Mouse (Mus musculus) right cerebral cortex, postnatal 4 days (tissue): ENCODE measurements around the gene Dtd2.

ENCODE experiments used
- DNase-seq: peaks from one replicate; pipeline ENCODE4 v3.0.0-alpha.2; 2022

The Dtd2 gene

GRCm38 (mm10) chr12:51983625-51984024 is 22.7 kb downstream of the Dtd2 start:
- DNase-seq = no peak

- no peak for DNase-seq
These were observed 29.8 kb downstream of the Dtd2 start for GRCm38 (mm10) chr12:51976531-51976930.

GRCm38 (mm10) chr12:51974381-51974780 is 31.9 kb downstream of the Dtd2 start:
- no peak for DNase-seq

- DNase-seq = no peak
These were observed 33.8 kb downstream of the Dtd2 start for GRCm38 (mm10) chr12:51972269-51973065.

- DNase-seq = peak; percentile 87
These were observed 35.1 kb downstream of the Dtd2 start, which contains the start of gene Heatr5a for GRCm38 (mm10) chr12:51971070-51971664. TSS of gene Heatr5a (minus strand) at chr12:51971321.

- DNase-seq = no peak
These were observed 35.8 kb downstream of the Dtd2 start for GRCm38 (mm10) chr12:51970352-51971069.

GRCm38 (mm10) chr12:51969876-51970275 is 36.4 kb downstream of the Dtd2 start:
- DNase-seq = no peak

GRCm38 (mm10) chr12:51969092-51969491 is 37.2 kb downstream of the Dtd2 start:
- no peak for DNase-seq

GRCm38 (mm10) chr12:51967915-51968595 is 38.2 kb downstream of the Dtd2 start:
- no peak for DNase-seq

- no peak for DNase-seq
These were observed 48.7 kb downstream of the Dtd2 start for GRCm38 (mm10) chr12:51957626-51958025.

- DNase-seq = no peak
These were observed 54.0 kb downstream of the Dtd2 start for GRCm38 (mm10) chr12:51952309-51952708.

- DNase-seq = no peak
These were observed 58.8 kb downstream of the Dtd2 start for GRCm38 (mm10) chr12:51947498-51947945.

GRCm38 (mm10) chr12:51945331-51945730 is 61.0 kb downstream of the Dtd2 start:
- no peak for DNase-seq

- DNase-seq = no peak
These were observed 66.5 kb downstream of the Dtd2 start for GRCm38 (mm10) chr12:51939848-51940247.
